Mouse (Mus musculus): ENCODE data around the gene Bcl2l10.

The Bcl2l10 gene

DNA sequence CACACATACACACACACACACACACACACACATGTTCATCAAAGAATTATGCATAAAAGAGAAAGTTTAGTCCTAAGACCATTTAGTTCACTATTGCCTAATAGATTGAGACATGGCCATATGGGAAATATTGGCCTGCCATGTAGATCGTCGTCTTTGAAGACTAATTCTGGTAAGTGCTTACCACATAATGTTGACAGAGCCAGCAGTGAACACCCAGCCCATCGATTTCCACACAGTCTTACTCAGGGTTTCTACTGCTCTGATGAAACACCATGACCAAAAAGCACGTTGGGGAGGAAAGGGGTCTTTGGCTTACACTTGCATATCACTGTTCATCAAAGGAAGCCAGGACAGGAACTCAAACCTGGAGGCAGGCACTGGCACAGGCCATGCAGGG, 5.1 kb upstream of the Bcl2l10 start:
- peak; percentile 89 for DNase-seq (ENCODE audit: low read depth)

DNA sequence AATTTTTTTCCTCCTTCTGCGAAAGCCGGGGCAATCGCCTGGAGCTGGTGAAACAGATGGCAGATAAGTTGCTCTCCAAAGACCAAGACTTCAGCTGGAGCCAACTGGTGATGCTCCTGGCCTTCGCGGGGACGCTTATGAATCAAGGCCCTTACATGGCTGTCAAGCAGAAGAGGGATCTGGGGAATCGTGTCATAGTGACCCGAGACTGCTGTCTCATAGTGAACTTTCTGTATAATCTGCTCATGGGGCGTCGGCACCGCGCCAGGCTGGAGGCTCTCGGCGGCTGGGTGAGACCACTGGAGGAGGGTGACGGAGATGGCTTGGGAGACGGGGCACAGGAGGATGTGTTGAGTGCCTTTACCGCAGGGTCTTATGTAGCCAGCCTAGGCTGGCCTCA, 508 bp downstream of the Bcl2l10 start:
- DNase-seq (ENCODE audit: low read depth) = no peak

DNA sequence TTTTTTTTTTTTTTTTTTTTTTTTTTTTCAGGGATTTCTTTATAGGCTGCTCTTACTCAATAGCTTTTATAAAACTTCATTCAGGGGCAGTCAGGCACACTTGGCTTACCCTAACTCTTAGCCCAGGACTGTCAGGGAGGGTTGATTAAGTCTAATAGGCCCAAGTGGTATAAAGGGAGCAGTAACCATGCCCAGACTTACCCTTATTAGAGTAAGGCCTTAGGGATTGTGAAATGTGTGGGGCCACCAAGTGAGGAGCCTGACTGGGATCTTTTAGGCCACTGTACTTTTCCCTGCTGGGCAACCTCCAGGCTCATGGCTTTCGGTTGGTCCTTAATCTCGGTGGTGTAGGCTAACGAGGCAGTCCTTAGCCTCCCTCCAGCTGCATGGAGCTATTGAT, 1.1 kb downstream of the Bcl2l10 start:
- DNase-seq (ENCODE audit: low read depth) = no peak

DNA sequence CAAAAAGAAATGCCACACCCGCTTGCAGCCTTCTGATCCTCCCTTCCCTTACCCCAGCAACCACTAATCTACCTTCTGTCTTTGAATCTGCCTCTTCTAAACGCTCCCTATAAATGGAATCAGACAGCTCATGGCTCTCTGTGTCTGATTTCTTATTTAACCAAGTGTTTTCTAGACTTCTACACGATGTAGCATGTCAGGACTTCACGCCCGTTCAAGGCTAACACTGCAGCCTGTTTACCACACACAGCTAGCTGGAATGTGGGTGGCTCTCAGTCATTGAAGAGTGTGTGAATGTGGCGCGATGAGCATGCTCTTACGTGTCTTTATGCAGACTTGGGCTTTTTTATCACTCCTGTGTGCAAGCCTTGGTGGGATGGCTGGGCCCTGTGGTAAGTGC, 5.5 kb downstream of the Bcl2l10 start:
- no peak for DNase-seq (ENCODE audit: low read depth)

DNA sequence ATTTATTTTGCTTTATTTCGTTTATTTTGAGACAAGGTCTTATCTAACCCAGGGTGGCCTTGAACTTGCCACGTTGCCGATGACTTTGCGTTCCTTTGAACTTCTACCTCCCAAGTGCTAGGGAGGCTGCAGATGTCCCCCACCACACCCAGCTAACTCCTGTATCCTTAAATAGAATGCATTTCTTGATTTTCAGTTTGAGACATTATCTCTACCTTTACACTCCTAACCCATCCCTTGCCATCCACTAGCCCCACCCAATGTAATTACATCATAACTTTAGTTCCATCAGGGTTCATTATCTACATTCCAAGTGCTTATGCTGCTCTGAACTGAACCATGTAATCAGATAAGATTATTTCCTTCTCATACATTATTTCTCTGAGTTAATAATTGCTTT, 8.2 kb downstream of the Bcl2l10 start:
- no peak for DNase-seq (ENCODE audit: low read depth)

DNA sequence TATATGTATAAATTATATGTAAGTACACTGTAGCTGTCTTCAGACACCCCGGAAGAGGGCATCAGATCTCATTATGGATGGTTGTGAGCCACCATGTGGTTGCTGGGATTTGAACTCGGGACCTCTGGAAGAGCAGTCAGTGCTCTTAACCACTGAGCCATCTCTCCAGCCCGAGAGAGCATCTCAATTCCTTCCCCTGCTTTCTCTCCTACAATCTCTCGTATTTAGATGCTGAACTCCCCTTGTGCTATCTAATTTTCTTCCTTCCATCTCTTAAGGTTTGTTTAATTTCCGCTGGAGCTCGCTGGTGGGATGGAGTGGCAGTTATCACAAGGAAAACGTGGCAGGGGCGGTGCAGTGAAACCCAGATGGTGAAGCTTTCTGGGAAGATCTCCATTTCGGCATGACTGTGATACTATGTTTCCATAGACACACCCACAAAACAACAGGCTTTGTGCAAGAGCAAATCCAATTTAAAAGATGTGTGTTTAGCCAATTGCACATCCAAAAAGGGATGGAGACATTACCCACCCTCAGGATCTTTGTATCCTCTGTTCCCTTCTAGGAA, 9.6 kb downstream of the Bcl2l10 start:
- no peak for DNase-seq (ENCODE audit: low read depth)

DNA sequence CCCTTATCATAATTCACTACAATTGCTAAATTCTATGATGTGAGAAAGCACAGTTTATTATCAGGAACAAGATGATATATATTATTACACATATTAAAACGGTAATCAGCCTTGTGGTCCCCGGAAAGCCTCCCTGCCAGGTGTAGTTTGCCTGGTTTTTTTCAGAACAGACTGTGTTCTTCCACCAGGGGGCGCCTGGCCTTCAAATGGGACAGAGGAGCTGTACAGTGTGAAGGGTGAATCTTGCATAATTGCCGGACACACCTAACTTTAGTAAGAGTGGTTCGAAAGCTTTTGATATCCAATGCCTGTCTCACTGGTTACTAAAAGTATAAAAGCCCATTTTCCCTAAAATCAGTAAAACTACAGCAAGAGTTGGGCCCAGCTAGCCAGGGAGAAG, 14.1 kb downstream of the Bcl2l10 start:
- peak; percentile 87 for DNase-seq (ENCODE audit: low read depth)

DNA sequence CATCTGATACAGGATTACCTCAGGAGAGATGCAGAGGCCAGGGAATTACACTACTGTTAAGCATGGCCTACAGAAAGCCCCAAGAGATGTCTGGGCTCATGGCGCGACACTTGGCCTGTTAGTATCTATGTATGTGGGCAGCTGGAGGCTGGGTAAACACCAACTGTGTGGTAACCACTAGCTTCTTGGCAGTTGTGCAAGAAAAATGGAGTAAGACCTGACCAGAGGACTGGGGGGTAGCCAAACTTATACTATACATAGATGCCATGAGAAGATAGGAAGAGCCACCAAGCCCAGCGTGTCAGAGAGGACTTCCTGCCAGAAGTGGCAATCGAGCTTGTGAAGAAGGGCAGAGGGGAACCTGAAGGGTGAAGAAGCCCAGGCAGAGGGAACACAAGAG, 14.6 kb downstream of the Bcl2l10 start:
- DNase-seq (ENCODE audit: low read depth) = peak; percentile 96

DNA sequence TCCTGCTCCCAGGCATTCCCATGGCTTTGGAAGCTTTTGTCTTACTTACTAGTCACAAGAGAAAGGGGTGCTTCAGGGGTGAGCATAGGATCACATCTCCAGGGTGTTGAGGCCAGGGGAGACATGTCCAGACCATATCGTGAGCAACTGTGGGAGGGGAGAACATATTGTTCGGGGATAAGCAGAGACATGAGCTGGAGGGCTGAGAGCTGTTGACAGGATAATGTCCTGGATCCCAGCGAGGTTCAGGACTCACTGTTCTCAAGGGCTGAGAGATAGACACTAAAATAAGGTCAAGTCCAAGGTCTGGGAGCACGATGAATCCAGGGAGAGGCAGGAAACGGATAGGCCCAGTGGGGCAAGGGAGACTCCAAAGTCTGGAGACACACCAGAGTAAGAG, 15.4 kb downstream of the Bcl2l10 start:
- no peak for DNase-seq (ENCODE audit: low read depth)

DNA sequence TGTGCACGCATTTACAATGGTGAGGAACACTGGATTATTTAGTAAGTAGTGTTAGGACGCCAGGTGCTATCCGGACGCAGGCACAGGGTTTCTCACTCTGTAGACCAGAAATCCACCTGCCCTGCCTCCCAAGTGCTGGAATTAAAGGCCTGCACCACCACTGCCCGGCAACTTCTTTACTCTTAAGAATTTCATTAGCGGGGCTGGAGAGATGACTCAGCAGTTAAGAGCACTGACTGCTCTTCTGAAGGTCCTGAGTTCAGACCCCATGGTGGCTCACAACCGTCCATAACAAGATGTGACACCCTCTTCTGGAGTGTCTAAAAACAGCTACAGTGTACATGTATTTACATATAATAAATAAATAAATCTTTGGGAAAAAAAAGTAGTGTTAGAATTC, 16.1 kb downstream of the Bcl2l10 start:
- peak; percentile 28 for DNase-seq (ENCODE audit: low read depth)

DNA sequence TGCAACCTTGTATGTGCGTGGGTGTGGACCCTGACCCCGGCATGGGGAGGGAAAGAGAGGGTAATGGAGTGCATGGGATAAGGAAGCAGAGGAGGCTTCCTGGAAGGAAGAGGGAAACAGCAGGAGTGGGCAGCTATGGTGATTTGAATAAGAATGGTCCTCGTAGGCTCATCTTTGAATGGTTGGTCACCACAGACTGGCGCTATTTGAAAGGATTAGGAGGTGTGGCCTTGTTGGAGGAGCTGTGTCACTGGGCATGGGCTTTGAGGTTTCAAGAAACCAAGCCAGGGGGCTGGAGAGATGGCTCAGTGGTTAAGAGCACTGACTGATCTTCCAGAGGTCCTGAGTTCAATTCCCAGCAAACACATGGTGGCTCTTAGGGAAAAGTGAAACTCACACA, 17.6 kb downstream of the Bcl2l10 start:
- no peak for DNase-seq (ENCODE audit: low read depth)

DNA sequence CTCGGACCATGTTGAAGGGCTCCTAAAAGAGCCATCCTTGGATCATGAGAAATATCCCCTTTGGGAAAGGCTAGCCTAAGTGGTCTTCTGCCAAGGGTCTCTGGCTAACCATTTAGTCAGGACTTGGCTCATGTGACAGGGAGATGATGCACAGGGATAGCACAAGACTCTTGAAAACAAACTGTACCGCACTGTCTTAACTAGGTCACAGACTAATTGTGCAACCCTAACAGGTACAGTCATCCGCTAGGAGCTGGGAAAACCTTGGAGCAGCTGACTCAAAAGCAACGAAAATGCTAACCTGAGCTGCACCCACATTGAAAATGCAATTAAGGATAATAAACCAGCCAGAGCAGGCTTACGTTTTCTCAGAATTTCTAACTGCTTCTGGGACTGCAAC, 18.6 kb downstream of the Bcl2l10 start:
- no peak for DNase-seq (ENCODE audit: low read depth)

DNA sequence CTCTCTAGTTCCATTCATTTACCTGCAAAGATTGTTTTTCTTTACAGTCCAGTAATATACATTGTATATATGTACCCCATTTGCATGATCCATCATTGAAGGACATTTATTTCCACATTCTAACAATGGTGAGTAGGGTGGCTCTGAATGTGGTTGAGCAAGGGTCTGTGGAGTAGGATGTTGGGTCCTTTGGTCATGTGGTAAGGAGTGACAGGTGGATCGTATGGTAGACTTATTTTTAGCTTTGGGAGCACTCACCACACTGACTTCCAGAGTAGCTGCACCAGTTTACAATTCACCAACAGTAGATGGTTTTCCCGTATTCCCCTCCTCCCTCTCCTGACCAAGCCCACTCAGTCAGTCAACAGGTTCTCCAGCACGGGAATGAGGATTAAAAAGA, 21.2 kb downstream of the Bcl2l10 start:
- no peak for DNase-seq (ENCODE audit: low read depth)

DNA sequence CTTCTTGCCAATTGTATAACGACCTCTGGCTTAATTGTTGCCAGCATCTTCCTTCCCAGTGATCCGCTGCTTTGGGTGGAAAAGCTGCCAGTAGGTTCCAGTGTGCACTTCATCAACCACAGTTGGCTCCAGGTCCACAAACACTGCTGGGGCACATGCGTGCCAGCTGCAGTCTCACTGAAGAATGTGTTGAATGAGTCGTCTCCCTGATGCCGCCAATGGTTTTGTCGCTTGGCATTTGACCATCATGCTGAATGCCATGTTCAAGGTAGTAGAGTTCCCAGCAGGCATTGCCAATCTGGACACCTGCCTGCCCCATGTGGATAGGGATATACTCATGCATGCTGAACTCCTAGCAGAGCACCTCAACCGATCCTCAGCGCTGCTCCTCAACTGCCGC, 28.0 kb downstream of the Bcl2l10 start:
- no peak for DNase-seq (ENCODE audit: low read depth)

DNA sequence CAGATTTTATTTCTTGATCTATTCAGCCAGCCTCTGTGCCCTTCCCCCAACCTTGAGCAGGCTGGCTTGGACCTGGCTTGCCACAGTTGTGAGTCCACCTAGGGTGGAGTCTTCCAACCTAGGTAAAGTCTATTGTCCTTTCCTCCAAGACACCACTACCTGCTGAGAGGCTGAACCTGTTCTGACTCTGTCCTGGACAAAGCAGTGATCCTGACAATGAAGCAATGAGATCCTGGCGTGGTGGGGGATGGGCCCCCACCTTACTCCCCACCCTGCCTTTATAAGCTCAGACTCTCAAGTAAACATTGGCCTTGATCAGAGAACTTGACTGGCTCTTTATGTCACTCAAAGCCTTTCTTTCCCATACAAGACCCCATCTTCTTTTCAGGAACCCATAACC, 28.9 kb downstream of the Bcl2l10 start:
- no peak for DNase-seq (ENCODE audit: low read depth)

DNA sequence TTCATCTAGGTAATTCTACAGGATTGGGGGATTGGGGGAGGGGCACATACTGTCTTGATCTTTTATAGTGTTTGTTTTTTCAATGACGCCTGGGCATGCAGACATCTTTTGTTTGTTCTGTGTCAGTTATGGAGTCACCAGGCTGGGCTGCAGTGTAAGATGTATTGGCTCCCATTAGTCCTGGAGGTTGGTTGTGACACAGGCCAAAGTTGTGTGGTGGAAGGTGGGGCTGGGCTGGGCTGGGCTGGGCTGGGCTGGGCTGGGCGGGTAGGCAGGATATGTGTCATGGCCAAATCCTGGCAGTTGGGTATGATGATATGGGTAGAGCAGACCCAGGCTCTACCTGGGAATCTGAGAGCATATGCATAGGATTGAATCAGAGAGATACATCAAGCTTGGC, 31.2 kb downstream of the Bcl2l10 start:
- peak; percentile 76 for DNase-seq (ENCODE audit: low read depth)

DNA sequence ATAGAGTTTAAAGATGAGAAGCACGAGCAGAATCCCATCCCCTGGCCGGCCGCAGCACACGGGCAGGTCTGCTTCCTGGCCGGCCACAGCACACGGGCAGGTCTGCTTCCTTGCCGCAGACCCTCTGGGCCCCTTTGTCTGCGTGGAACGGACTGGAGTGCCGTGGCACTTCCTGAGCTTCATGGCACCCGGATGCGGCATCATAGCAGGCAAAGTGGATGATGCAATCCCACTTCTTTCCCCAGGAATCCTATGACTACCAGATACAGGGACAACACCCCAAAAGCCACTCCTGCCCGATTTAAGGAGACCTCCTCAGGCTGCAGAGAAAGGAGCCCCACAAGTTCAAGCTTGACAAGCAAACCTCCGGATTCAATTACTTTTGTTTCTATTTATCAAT, 35.3 kb downstream of the Bcl2l10 start:
- DNase-seq (ENCODE audit: low read depth) = no peak

DNA sequence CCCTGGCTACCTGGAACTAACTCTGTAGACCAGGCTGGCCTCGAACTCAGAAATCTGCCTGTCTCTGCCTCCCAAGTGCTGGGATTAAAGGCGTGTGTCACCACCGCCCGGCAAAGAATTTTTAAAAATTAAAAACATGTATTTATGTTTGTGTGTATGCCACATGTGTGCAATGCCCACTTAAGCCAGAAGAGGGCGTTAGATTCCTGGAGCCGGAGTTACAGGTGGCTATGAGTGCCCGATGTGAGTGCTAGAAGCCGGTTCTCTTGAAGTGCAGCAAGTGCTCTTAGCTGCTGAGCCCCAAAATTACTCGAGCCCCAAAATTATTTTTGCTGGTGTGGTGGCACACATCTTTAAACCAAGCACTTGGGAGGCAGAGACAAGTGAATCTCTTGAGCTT, 36.2 kb downstream of the Bcl2l10 start:
- no peak for DNase-seq (ENCODE audit: low read depth)

DNA sequence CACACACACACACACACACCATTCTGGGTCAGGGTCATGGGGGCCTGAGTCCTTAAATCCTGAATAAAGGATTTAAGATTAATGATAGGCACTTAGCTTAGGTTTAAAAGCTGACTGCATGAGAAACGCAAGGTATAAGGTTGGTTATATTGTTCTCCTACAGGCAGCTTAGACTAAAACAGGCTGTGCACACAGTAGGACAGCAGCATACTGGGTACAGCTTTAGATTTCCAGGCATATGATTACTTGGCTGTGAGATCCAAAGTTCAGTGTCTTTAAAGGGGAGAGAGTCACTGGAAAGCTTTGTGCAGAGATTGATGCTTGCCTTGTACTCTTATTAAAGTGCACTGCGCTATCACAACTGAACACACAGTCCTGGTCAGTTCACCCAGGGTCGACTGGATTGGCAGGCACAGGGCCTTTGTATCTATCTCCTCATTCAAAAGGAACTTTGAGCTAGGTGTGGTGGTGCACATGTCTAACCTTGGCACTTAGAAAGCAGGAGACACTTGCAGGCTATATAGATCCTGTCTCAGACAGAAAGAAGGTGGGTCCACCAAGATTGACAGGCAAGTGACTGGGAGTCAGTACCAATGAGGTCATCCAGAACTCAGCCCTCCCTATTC, 36.9 kb downstream of the Bcl2l10 start:
- no peak for DNase-seq (ENCODE audit: low read depth)

DNA sequence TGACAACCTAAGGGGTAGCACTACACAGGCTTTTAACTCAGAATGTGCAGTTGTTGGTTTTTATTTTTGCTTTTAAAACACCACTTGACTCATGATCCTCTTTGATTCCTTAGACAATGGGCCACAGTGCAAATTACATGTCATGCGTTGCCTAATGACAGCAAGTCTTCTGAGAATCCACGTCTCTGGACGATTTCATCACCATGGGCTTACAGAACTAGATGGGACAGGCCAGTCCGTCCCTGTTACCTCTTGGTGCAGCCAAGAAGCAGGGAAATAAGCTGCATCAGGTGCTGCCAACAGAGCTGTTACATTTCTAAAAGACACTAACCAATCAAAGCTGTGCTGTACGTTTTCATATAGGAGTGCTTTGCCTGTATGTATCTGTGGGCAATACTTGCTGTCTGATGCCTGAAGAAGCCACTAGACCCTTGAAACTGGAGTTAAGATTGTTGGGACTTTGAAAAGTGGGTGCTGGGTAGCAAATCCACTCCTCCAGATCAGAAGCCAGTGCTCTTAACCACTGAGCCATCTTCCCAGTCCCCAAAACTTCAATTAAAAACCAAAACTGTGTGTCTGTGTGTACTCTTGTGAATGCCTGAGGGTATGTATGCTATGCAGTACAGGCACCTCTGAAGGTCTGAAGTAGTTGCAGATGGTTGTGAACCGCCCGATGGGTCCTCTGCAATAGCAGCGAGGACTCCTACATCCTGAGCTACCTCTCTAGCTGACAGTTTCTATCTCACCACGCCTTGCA, 37.8 kb downstream of the Bcl2l10 start:
- DNase-seq (ENCODE audit: low read depth) = no peak

DNA sequence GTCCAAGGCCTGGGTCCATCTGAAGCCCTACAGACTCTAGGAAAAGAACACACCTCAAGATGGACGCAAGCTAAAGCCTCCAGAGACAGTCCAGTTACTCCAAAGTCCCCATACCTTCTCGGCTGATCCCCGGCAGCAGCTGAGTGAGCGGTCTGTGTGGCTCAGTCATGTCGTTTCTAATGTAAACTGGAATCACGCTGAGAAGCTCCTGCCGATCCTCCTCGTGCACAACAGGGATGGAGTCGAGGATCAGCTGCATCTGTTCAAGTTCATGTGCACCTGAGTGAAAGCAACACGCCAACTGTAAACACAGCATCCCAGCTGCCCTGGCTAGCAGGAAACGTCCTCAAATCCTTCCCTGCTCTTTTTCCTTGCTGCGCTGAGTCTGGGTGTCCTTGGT, 45.7 kb downstream of the Bcl2l10 start:
- DNase-seq (ENCODE audit: low read depth) = no peak

DNA sequence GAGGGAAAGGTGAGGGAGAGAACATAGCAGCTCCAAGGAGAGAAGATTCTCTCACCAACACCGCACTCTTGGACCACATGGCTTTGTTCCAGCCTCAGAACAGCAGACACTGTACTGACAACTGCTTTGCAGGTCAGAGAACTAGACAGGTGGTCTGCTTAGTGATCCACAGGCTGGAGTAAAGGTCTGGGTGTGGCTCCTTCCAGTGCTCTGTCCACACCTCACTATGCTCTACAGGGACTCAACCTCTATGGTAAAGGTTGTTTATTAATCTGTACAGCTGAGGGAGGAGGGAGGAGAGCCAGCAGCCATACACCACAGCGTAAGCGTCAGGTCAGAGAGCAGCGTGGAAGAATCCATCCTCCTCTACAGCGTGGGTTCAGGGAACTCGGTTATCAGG, 48.4 kb downstream of the Bcl2l10 start:
- no peak for DNase-seq (ENCODE audit: low read depth)

DNA sequence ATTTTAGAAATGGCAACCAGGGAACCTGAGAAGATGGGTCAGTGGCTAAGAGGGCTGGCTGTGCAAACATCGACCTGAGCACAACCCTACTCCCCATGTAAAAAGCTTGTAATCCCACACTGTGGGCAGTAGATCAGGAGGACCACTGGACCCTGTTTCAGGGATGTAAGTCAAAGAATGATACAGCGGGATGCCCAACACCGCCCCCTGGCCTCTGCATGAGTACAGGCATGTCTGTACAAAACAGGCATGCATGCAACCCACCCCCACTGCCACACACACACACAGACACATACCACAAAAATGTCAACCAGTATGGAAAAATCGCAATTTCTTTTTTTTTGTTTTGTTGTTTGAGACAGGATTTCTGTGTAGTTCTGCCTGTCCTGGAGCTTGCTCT, 51.5 kb downstream of the Bcl2l10 start:
- no peak for DNase-seq (ENCODE audit: low read depth)

DNA sequence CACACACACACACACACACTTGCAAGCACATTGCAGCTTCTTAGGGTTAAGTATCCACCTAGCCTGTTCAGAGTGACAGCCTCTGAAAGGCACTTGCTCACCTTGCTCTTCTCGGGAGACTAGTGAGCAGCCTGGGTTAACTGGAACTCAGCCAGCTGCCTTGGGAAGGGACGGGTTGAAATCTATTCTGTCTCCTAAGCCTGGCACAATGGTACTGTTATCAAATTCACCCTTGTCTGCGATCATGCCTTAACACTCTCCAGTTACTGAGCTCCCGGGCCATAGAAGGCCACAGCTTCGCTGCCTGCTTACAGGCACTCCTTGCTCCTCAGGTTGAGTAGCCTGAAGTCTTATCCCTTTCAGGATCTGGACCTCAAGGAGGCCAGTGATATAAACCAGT, 53.1 kb downstream of the Bcl2l10 start:
- no peak for DNase-seq (ENCODE audit: low read depth)
